Mouse (Mus musculus) adipocyte (in vitro differentiated cells): ENCODE results near the gene Ccp110.

Experiments used
- DNase-seq: peaks from one replicate; pipeline ENCODE4 v3.0.0-alpha.2; 2016; ENCODE audit warnings: low spot score

The Ccp110 gene

DNA sequence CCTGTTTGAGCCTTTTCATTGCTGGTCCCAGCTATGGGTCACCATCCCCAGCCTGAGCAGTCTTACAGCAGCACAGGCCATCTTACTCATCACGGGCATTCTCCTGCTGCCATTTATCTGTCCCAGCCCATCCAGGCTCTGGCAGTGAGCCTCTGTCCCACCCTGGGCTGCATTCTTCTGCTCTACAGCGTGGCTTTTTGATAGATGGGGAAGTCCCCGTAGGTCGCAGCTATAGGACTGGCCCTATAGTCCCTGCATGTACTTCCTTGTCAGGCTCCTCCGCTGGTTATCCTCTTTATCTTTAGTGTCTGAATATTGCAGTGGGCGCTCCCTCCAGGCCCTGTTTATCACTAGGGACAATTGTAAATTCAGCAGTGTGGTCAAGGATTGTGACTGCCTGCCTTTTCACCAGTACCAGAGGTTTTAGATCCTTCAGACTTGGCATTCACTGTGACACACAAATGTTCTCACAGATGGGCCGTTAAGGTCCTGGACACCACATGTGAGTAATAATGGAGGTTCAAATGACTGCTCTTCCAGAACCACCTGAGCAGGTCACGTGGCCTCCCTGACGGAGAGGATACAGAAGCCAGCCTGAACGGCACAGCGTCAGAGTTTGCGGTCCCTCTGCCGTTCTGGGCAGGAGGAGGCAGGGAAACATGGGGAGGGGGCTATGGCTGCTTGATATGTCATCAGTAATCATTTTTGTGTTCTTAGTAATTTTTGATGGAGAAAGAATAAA is 16.7 kb downstream of the Ccp110 start:
- no peak for DNase-seq

DNA sequence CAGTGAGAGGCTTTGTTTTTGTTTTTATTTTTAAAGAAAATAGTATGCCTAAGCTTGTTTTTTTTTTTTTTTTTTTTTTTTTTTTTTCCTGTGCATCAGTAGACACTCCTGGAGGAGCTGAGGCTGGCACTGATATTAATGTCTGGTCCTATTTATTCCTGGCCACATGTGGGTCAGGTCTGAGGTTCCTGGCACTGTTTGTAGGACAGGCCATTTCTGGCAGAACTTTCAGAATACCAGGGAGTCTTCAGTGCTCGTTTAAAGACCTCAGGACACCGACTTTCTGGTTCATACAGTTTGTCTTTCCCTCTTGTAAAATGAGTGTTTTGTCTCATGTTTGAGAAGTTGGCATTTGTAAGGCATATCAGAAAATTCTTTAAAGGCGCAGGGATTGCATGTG is 19.4 kb downstream of the Ccp110 start:
- no peak for DNase-seq

DNA sequence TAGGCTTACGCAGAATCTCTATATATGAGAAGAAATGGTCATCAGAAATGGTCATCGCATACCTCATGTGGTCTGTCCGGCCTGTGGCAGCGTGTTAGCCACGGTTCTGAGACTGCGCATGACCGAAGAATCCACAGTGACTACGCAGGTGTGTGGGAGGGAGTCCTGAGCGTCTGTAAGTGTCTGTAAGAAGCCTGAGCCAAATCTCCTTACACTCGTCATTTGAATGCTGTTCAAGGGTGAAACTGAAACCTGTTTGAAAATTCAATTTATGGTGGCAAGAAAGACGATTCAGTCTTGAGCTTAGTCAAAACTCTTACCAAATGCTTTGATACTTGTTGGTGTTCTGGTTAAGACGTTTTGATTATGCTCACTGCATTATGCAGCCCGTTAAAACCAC is 20.9 kb downstream of the Ccp110 start:
- DNase-seq, result no peak

DNA sequence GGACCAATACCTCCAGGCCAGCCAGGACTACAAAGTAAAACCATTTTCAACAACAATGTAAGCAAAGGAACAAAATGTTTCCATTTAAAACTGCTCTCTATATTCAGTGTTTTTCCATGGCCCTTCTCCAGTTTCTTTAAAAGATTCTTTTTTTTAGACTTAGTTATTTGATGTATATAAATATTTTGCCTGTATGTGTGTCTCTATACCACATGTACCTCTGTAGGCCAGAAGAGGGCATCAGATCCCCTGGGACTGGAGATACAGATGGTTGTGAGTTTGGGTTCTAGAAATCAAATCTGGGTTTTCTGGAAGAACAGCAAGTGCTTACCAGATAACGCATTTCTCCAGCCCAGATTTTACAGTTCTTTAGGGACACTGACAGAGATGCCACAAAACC is 26.4 kb downstream of the Ccp110 start:
- DNase-seq, result no peak

DNA sequence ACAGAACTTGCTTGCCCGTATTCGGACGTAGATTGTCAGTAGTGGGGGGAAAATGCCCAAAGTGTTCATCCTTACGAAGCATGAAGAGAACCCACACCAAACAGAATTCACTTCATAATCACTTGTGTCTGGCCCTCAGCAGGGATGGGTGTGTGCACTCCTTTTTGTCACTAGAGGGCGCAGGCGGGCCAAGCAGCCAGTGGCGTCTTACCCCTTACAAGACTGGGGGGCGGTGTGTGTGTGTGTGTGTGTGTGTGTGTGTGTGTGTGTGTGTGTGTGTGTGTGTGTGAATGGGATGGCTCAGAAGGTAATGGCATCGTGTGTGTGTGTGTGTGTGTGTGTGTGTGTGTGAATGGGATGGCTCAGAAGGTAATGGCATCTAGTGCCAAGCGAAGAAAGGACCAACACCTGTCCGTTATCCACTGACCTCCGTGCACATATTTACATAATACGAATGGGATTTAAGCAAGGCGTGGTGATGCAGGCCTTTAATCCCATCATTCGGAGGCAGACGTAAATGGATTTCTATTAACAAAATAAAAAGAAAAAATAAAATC is 27.7 kb downstream of the Ccp110 start, which contains the start of gene Vps35l:
Vps35l (plus strand) TSS at position 252 of the 557 bp plus-strand sequence.
- DNase-seq, result peak; percentile 83

DNA sequence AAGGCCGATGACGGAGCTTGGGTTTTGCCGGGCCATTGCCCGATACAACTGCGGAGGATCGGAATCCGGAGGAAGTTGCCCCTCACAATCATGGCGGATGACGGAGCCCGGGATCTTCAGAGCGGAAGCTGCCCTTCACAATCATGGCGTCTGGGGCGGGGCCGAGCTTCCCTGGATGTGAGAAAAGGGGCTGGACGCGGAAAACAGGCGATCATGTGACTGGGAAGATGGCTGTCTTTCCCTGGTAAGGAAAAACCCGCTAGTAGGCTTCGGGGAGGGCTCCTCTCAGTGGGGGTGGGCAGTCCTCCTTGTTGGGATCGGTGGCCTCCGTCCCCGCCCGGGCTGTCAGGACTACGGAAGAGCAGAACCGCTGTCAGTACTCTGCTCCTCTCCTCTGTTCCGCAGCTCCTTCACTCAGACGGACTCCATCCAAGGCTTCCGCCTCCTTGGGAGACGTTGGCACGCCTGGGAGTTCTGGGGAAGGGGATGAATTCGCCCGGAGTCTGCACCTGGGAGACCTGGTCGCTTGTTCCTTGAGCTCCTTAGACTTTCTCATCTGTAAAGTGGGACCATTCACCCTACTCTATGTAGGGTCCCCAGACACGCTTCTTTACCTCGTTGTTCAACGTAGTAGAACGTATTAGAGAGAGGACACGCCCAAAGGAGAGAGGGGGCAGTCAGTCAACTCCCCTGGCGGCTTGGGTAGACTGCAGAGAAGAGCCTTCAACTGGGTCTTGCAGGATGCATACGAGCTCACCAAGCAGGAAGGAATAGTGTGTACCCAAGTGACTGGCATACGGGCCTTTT is 28.4 kb downstream of the Ccp110 start:
- peak; percentile 96 for DNase-seq

DNA sequence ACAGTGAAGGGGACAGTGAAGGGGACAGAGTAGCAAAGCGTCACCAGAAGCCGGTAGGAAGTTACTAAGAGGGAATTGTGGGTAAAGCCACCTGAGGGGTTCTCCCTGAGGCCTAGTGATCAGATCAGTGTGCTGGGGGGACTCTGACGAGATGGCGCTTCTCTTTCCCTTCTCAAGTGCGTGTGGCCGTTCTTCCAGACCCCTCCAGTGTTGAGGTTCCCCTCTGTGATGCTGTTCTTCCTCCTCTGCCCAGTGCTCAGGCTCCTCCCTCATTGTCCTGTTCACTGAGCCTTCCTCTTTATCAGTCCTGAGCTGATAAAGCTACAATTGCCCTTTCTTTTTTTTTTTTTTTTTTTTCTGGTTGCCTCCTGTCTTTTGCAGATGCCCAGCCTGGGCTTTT is 29.9 kb downstream of the Ccp110 start:
- no peak for DNase-seq

DNA sequence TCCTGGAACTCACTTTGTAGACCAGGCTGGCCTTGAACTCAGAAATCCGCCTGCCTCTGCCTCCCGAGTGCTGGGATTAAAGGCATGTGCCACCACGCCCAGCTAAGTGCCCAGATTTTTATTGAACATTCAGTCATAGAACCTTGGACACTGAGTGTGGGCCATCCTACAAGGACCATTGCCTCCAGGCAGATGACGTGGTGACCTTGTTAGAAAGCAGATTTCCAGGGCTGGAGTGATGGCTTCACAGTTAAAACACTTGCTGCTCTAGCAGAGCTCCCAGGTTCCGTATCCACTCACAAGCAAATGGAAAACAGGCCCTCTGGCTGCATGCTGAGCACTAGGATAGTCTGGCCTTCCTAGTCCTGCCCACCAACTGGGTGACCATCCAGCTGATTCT is 32.4 kb downstream of the Ccp110 start:
- no peak for DNase-seq

DNA sequence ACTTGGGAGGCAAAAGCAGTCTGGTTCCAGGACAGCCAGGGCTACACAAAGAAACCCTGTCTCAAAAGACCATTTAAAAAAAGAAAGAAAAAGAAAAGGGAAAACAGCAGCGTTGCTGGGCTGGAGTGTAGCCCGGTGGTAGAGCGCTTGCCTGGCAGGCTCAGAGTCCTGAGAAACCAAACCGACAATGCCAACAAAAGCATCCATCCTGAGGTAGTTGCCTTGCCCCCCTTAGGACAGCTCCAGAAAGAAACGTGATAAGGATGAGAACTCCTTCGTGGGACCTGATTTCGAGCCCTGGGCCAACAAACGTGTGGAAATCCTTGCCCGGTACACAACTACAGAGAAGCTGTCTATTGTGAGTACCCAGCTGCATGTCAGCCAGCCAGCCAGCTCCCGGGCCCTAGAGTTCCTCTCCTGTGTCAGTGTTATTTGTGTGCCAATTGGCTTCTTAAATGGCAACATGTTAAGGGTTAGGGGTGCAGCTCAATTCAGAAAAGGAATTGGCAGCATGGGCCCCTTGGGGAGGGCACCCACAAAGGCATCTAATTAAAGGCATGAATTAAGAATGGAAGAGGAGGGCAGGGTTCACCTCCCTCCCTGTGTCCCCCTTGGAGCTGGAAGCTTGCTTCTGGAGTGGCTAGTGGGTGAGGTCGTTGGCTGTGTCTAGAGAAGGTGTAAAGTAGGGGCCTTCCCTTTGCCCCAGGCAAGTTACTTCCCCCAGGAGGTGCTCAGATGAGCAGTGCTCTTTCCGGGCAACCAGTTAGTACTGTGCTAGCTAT is 35.7 kb downstream of the Ccp110 start:
- no peak for DNase-seq

DNA sequence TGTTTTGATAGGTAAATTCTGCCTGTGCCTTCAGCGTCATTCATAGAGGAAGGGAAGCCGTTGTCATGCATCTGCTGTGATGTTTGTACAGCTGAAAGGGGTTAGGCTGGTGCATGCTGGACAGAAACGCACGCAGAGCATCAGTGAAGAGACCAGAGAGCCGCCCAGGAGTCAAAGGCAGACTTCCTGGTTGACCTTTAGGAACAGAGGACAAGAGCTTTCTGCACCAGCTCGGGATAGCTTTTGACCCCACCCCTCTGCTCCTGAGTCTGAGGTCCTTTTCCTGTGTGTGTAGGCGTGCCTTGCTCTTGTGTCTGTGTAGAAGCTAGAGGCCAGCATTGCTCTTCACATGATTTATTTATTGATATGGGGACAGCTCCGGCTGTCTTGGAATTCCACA is 37.4 kb downstream of the Ccp110 start:
- DNase-seq, result no peak

DNA sequence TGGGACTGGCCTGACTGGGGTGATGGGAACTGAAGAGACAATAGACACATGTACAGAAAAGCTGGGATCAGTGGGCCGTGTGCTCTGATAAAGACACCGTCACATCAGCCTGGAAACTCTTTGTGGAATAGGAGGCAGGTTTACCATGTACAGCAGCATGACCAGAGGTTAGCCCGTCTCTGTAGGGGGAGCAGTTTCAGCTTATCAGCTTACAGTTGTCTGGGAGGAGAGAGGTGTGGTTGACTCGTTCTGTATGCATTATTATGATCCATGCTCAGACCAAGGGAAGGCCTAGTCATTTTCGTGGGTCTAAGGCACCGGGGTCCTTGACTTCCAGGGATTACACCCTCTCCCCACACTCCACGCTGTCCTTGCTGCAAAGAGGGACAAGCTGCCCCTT is 39.3 kb downstream of the Ccp110 start:
- DNase-seq, result no peak

DNA sequence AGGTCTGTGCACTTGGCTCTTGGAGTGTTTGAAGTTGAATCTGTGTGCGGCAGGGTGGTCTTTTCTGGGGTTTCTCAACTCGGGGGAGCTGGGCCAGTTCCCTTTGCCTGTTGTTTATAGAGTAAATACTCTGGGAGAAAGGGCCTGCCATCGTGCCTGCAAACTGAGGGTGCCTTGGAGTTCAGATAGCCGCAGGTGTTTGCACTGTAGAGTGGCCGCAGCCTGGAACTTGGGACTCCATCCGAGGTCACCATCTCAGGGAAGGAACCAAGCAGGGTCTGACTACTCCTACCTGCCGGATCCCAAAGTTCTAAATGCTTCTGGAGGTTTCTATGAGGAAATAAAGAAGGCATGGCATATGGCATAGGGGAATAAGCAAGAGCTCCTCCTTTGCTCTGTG is 43.4 kb downstream of the Ccp110 start:
- DNase-seq, result no peak

DNA sequence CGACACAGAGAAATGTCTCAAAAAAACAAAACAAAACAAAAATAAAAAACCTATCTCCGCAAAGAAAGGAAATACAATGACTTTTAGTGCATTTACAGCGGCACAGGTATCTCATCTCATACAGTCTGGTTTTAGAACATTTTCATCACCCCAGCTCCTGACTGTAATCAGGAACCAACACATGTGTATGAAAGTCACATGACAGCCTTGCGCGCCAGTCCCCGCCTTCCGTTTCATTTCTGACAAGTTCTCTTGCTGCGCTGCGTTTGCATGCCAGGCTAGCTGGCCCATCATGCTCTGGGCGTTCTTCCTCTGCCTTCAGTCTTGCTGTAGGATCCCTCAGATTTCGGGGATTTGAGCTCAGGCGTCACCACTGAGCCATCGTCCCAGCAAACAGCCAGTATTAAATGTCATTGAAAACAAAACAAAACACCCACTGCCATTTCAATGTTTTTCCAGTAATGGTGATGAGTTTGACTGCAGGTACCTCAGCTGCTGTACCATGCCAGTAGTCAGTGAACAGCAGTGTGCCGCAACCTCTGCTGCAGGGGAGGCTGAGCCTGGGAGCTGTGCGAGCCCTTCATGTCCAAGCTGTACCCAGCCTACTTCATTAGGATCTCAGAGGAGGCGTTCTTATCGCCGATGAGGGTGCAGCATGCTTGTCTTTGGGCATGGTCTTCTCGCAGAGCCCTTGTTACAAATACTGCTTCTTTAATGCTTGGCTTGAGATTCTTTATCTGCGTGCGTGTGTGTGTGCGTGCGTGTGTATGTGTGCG is 44.3 kb downstream of the Ccp110 start:
- DNase-seq, result no peak

DNA sequence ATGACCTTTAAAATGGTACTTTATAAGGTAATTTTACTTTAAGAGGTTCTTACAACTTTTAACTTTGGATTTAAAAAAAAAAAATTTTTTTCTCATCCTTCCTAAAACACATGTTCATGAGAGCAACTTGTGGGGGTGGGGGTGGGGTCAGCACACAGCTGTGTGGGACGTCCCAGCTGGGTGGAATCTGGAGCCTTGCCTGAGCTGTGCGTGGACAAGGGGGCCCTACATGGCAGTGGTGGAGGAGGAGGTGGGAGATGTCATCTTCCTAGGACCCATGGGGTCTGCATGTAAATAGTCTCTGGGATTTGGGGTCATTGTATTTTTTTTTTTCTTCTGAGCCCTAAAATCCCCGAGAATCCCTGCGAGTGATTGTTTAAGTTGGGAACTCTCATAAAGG is 46.0 kb downstream of the Ccp110 start:
- DNase-seq, result no peak

DNA sequence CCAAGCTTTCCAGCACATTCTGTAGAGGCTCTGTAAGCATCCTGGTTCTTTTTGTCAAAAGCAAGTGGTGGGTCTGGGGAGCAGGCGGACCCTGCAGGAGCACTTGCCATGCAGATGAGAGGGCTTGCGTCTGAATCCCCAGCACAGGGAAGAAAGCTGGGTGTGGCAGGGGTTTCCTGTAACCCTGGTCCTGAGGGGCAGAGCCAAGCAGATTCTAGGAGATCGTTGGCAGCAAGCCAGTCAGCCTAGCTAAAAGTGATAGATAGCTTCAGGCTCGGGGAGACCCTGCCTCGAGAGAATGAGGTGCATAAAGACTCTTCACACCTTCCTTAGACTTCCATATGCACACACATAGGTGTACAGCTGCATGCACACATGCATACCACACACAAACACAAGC is 47.0 kb downstream of the Ccp110 start:
- no peak for DNase-seq

DNA sequence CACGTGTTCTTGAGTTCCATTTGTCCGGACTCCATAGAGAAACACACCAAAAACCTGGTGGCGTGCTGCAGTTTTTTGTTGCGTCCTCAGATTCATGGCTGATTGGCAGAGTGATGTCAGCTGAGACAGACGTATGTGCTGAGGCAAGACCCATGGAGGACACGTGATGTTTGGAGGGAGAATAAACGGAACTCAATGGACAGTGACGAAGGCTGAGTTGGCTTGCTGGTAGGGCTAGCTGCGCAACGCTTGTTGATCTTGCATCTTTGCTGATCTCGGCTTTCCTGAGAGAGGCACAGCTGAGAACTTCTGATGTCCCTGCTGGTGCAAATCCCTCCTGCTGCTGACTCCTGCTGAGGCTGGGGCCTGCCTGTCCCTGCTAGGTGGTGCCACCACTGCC is 51.6 kb downstream of the Ccp110 start:
- DNase-seq, result no peak

DNA sequence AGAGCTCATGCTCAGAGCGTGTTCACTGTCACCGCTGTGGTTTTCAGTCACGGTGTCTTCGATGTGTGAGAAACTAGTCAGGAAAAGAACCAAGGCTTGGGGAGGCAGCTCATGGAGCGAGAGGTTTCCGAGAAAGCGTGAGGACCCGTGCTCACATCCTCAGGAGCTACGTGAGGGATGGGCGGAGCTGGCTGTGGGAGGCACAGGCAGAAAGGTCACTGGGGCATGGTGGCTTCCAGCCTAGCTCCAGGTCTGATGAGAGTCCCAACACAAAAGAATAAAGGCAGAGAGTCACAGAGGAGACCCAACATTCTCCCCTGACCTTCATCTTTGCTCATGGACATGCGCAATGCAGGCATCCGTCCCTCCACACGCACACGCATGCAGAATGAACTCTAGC is 52.4 kb downstream of the Ccp110 start:
- no peak for DNase-seq

DNA sequence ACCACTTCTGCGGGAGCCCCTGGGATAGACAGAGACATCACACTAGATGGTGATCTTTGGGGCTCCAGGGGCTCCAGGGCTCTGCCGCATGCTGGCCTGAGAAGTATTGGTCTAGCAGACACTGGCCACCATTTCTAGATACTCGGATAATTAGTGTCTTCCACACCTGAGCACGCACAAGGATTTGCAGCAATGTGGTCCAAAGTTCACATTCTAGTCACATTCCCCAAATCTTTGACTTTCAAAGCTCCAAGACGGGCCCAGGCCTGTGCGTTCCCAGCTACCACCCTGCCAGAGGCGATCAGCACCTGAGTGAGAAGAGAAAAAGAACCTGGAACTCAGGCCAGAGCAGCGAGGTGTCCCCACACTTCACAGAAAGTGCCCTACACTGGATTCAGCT is 53.3 kb downstream of the Ccp110 start:
- no peak for DNase-seq

DNA sequence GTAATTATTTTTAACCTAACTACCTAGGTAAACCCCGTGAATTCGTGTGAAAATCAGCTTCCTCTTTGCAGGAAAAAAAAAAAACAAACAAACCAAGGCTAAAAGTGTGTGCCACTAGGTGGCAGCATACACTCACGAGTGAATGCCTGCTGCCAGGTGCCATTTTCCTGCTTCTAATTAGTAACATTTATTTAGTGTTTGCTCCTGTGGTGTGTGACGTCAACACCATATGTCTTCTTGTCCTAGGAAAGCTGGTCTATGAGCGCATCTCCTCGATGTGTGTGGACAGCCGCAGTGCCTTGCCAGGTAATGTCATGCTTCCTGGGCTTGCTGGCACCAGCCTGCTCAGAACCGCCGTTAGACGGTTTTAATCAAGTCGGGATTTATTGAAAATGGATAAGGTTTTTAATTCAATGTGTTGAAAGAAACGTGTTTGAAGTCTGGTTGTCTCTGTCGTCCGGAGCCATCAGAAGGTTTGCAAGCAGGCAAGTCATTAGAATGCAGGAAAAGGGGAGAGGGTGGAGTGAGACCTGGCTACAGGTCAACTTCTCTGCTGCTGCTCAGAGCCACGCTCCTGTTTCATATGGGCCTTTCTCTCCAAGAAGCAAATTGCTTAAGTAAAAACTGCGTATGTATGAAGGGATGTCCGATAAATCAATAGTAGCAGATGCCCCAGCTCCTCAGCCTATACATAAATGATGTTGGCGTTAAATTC is 53.9 kb downstream of the Ccp110 start:
- DNase-seq, result peak; percentile 72

DNA sequence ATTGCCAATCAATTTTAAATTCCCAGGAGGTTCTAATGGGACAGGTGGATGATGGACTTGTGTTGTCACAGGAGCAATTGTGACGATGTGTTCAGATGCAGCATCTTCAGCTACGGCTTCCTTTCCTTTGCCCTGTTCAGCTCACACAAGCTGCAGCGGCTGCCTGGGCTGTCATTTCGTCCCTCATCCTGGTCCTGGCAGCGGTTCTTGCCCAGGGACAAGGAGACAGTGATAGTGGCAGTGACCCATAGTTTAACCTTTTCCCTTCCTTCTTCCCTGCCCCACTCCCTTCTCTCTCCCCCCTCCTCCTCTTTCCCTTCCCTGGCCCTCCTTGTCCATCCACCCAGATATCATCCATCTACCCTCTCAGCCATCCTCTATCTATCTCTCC is 54.5 kb downstream of the Ccp110 start:
- no peak for DNase-seq

DNA sequence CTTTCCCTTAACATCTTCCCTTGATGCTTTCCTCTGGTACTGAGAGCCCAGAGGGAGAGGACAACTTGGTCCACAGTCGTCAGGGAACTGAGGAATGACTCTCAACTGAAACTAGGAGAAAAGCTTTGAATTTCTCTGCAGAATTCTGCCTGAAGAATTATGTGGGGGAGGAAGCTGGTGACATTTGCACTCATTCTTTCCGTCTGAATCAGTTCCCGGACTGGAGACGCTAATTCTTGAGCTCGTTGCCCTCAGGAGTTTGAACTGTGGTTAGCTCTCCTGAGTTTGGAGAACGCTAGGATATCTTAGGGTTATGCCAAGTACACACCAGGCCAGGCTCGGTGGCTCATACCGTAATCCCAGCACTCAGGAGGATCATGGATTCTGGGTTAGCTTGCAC is 56.9 kb downstream of the Ccp110 start:
- peak; percentile 72 for DNase-seq
